35 mouse cellular contexts compared by ENCODE assay signal in the genomic region with DNA sequence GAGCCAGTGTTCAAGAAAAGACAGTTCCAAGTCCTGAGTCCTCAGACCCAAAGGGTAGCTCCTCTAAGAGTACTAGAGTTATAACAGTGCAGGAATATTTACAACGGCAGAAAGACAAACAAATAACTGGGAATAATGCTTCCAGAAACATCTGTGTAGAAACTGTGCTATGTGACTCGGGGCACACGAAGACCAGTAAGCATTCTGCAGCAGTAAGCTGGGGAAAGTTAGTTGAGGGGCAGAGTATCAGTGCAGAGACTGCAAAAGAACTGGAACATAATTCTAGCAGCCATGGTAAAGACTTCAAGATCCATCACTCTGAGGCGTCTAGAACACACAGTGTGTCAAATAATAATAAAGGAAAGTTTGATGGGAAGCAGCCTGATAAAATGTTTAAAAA.
"Had no signal": no experiment of that assay in that cellular context is flagged by ENCODE, and none has a peak within 500 bp of the region (broad histone marks: within the 10 kb centered on the region; RNA-seq: fewer than 3 reads in every experiment).

No protein-coding gene starts in this region.

- H3K4me3 ChIP-seq: heart, adult 2 months; heart, embryonic 10.5 days; heart, embryonic 12.5 days; heart, embryonic 13.5 days; heart, embryonic 15.5 days; hindbrain, embryonic 10.5 days; hindbrain, embryonic 12.5 days; hindbrain, embryonic 13.5 days; hindbrain, embryonic 15.5 days; intestine, embryonic 15.5 days; kidney, embryonic 15.5 days; layer of hippocampus, adult 2 months had no signal

- H3K9ac ChIP-seq: heart, embryonic 12.5 days; heart, embryonic 13.5 days; heart, embryonic 15.5 days; hindbrain, embryonic 12.5 days; hindbrain, embryonic 13.5 days; hindbrain, embryonic 14.5 days; hindbrain, embryonic 15.5 days; intestine, embryonic 15.5 days; kidney, embryonic 15.5 days had no signal

- H3K27ac ChIP-seq: heart, adult 2 months; heart, embryonic 10.5 days; heart, embryonic 13.5 days; heart, embryonic 15.5 days; hindbrain, embryonic 10.5 days; hindbrain, embryonic 12.5 days; hindbrain, embryonic 13.5 days; hindbrain, embryonic 14.5 days; hindbrain, embryonic 15.5 days; hindbrain, postnatal 0 days; intestine, embryonic 15.5 days; kidney, embryonic 15.5 days; kidney, postnatal 0 days; layer of hippocampus, adult 2 months had no signal

- DNase-seq: heart, adult 2 months; heart, postnatal 10 days; heart, postnatal 36 days; heart, postnatal 4 days; kidney, adult 11 months; kidney, adult 18-20 months; kidney, adult 2 months; kidney, adult 8-10 months; kidney, adult 9 months; kidney, postnatal 10 days; kidney, postnatal 14 days; kidney, postnatal 25 days; kidney, postnatal 36 days; kidney, postnatal 4 days; layer of hippocampus, adult 9-11 months; layer of hippocampus, postnatal 36 days had no signal

- H3K4me1 ChIP-seq: heart, embryonic 10.5 days; heart, embryonic 12.5 days; heart, embryonic 15.5 days; hindbrain, embryonic 10.5 days; hindbrain, embryonic 12.5 days; hindbrain, embryonic 13.5 days; hindbrain, embryonic 15.5 days; intestine, embryonic 15.5 days; kidney, embryonic 15.5 days had no signal

- H3K9me3 ChIP-seq: heart, embryonic 10.5 days; heart, embryonic 12.5 days; heart, embryonic 13.5 days; heart, embryonic 15.5 days; hindbrain, embryonic 12.5 days; hindbrain, embryonic 13.5 days; intestine, embryonic 15.5 days; kidney, embryonic 15.5 days had no signal

- H3K27me3 ChIP-seq: heart, embryonic 12.5 days; heart, embryonic 13.5 days; heart, embryonic 15.5 days; hindbrain, embryonic 12.5 days; hindbrain, embryonic 13.5 days; hindbrain, embryonic 15.5 days; intestine, embryonic 15.5 days; kidney, embryonic 15.5 days had no signal

- ATAC-seq: hindbrain, embryonic 16.5 days; hindbrain, postnatal 0 days; inflammation-experienced regulatory T-cells, adult 6 months; intestine, embryonic 15.5 days; intestine, embryonic 16.5 days; intestine, postnatal 0 days had no signal

- H3K4me2 ChIP-seq: heart, embryonic 11.5 days; heart, embryonic 12.5 days; heart, embryonic 13.5 days; heart, embryonic 15.5 days; hindbrain, embryonic 12.5 days; hindbrain, embryonic 13.5 days; hindbrain, embryonic 14.5 days; hindbrain, embryonic 15.5 days; intestine, embryonic 15.5 days; kidney, embryonic 15.5 days had no signal
